Mouse (Mus musculus) urinary bladder, adult 2 months (tissue): ENCODE measurements around the gene Adgrl3. TPM values are rescaled to one million over a fixed set of nuclear protein-coding genes. Genes with fewer than 3 reads are reported as not detected.
"Not testable (repeated sequence)": the region's sequence is repeated elsewhere in the genome, so short reads cannot be mapped to it uniquely, and the experiment has no call there.

Experiments
- DNase-seq: peaks from one replicate; pipeline ENCODE4 v3.0.0; 2022; ENCODE audit warnings: low spot score
- polyA plus RNA-seq: library from polyadenylated mRNA; depleted of rRNA; stranded (reverse); fragments of >200 nt; gene quantifications from 2 replicates; pipeline ENCODE4 v1.2.3, GENCODE M21; 2012

The Adgrl3 gene
- polyA plus RNA-seq, 1 experiment = 5.9 TPM

DNA sequence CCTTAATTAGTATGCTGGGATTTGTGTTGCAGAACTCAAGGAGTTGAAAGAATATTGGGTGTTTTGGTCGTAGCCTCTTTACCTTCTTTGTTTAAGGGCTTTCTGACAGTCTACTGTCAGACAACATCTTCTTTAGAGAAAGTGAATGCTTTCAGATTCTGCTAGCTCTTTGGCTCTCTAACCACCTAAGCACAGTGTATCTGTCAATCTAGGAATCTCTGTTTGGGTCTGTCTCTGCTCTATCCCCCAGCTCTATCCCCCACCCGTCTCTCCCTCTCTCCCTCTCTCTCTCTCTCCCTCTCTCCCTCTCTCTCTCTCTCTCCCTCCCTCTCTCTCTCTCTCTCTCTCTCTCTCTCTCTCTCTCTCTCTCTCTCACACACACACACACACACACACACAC lies 535.2 kb downstream of the Adgrl3 start:
- not testable (repeated sequence) for DNase-seq

DNA sequence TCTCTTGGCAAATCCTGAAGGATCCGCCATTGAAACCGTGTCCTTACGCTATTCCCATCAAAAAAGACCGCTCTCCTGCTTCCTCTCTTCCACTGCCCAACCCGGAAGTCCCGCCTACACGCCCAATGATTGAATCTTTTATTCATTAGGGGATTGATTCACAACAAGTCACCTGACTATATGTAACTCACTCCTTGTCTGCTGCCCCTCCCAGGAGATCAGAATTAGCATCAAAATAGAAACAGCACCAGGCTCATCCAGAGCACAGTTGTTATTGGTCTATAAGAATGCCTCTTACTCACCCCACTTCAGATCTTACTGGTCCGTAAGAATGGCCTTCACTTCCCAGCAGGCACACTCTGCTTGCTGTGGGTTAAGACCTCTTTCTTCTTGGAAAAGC lies 536.1 kb downstream of the Adgrl3 start:
- DNase-seq = no peak

DNA sequence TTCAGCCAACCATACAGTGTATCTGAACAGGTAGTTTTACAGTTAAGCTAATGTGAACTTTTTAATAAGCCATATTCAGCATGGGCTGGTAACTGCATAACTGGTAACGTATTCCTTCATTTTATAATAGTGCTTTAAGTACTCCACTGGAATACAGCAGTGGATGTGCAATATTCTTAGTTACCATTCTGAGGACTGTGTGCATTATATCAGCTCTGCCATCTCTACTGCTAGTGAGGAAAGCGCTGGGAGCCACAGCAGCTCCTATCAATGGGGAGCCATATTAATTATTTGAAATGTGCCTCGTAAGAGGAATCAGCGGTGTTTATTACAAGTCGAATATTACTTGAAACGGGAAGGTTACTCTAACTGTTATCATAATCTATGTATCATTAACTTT lies 539.0 kb downstream of the Adgrl3 start:
- no peak for DNase-seq

GRCm38 (mm10) chr5:81564294-81564693 lies 544.4 kb downstream of the Adgrl3 start:
- no peak for DNase-seq

DNA sequence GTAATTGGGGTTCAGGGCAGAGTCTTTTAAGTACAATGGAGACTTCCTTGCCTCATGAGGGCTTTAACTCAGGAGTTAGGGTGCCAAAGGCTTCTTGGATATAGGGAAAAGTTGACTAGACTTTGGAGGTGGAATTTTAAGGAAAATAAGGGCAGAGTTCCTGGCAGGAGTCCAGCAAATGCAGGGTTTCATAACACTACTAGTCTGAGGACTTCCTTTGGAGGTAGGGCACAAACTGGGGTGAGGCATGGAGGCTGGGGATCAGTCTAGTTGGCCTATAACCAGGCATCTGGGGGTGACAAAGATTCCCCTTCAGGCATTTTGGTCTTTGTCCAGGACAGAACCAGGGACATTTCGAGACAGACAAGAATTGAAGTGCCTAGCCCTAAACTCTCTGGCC lies 546.6 kb downstream of the Adgrl3 start:
- DNase-seq = no peak

GRCm38 (mm10) chr5:81568743-81569142 lies 548.8 kb downstream of the Adgrl3 start:
- no peak for DNase-seq

DNA sequence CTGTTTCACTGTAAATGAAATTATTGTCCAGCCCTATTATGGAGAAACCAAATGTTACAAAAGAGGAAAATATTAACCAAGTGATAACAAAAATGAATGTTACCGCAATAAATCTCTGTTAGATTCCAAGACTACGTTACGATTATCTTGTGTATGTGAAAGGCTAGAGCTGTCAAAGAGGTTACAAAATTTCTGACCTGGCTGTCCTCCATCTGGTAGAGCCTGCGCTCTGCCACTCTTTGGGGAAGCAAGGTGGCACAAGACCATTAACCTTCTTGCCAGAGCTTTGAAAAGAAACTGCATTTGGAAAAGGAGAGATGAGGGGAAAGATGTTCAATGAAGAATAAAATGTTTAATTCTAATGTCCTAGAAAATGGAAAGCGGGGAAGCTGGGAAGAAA lies 562.9 kb downstream of the Adgrl3 start:
- DNase-seq = no peak

- no peak for DNase-seq
These were observed 563.5 kb downstream of the Adgrl3 start for GRCm38 (mm10) chr5:81583425-81583824.

- no peak for DNase-seq
These were observed 565.0 kb downstream of the Adgrl3 start for GRCm38 (mm10) chr5:81584945-81585344.

GRCm38 (mm10) chr5:81590005-81590694 lies 570.2 kb downstream of the Adgrl3 start:
- DNase-seq = no peak

- DNase-seq = no peak
These were observed 571.5 kb downstream of the Adgrl3 start for GRCm38 (mm10) chr5:81591481-81591880.

DNA sequence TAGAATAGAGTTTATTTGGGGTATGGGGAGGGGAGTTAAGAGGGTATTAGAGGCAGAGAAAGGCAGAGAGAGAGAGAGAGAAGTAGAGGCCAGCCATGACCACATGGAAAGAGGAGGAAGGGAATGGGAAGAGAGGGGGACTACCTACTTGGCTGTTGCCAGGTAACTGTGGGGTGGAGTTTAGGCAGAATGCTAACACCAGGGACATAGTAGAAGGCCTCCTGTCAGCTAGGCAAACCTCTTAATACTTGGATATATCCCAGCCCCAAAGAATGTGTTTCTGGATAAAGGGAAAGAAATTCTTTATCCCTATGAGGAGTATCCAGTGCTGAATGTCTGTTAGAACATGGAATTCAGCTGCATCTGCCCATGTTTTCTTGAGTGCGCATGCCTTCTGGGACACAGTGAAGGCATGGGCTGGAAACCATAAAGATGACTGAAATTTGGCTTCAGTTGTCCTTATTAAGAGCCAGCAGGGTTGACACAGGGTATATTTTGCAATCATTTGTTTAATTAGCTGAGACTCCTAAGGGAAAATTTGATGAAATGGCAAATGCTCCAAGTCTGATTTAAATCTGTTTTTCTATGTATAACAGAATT lies 573.6 kb downstream of the Adgrl3 start:
- no peak for DNase-seq

DNA sequence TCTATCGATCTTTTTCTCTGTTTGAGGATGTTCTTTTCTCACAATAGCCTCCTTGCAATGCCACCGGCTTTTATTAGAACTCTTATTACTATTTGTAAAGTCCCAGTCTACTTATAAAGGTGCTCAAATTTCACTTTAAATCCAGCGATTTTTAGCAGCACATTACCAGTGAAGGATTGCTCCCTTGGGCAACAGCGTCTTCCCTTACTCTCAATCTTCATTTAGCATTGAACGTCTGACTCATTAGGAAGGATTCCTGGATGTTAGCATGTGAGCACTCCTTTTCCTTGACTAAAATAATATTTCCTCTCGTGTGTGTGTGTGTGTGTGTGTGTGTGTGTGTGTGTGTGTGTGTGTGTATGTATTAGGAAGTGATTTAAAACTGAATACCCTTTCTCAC lies 578.1 kb downstream of the Adgrl3 start:
- no peak for DNase-seq

DNA sequence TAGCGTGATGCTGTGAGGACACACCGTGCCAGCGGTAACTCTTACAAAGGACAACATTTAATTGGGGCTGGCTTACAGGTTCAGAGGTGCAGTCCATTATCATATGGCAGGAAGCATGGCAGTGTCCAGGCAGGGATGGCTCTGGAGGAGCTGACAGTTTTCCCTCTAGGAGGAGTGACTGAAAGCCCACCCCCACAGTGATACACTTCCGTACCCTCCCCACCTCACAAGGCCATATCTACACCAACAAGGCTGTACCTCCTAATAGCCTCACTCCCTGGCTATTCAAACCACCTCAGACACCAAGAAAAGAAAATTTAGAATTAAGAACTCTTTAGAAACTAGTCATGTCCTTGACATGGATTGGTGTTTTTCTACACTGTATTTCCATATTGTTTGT lies 583.0 kb downstream of the Adgrl3 start:
- no peak for DNase-seq

GRCm38 (mm10) chr5:81605646-81606045 lies 585.7 kb downstream of the Adgrl3 start:
- no peak for DNase-seq

- DNase-seq = no peak
These were observed 590.3 kb downstream of the Adgrl3 start for GRCm38 (mm10) chr5:81610223-81610622.

DNA sequence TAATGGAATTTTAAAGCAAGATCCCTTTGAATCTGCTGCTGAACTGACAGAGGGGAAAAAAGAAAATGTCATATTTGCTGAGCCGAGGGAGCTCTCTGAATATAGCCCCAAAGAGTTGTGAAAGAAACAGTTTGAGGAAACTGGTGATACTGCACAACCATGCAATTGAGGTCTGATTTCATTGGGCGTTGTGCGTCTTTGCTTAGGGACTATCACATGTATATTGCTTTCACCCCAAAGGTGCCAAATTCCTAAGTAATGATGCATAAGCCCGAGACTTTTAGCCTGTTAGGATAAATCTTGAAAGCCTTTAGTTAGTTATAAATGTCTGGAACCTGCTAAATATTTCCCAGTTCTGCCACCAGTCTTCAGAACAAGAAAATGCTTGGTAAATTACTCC lies 594.7 kb downstream of the Adgrl3 start:
- DNase-seq = no peak

GRCm38 (mm10) chr5:81621106-81621505 lies 601.2 kb downstream of the Adgrl3 start:
- no peak for DNase-seq

DNA sequence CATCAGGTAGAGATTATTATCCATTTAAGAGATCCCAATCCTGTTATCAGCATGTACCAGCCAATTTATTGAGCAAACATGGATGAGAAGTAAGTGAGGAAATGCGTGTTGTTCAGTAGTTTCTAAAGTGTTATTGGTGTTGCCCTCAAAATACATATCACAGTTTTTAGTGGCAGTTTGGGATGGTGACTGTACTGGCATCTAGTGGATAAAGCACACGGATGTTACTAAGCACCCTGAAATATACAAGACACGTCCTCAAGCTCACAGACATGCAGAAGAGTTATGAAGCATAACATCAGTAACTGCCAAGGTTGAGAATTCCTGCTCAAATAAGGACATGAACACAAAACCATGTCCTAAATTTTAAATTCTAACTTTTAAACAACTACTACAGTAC lies 601.8 kb downstream of the Adgrl3 start:
- DNase-seq = no peak

- DNase-seq = no peak
These were observed 603.9 kb downstream of the Adgrl3 start for GRCm38 (mm10) chr5:81623846-81624245.

DNA sequence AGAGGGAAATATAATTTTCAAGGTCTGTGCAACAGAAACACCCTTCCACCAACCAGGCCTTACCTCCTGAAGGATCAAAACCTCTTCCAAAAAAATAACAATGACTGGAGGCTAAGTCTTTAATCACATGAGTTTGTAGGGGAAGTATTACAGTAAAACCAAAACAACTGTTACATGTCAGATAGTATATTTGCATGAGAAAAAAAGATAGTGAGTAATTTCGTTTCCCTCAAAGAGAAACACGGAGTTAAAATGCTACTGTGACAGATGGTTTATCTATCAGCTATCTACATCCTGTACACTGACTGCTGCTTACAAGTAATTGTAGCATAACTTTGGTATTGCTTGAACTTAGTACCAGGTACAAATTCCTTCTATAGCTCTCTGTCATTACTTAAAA lies 616.2 kb downstream of the Adgrl3 start:
- DNase-seq = no peak

- DNase-seq = no peak
These were observed 618.5 kb downstream of the Adgrl3 start for GRCm38 (mm10) chr5:81638422-81638821.

DNA sequence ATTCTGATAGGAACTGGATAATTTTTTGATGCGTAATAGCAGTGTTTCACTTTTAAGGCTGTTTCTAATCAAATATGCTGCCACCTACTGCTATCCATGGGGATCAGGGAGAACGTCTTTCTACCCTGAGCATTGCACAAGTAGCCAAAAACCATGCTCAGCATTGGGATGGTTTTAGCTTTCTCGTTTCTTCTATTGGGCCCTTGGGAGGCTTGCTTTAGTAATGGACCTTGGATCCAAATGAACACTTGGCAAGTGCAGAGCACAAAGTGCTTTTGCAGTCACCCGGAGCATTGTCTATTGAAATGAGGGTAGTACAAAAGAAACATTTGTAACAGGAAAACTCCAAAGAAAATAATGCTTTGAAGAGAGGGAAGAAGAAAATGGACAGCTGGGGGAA lies 620.2 kb downstream of the Adgrl3 start:
- no peak for DNase-seq

- DNase-seq = no peak
These were observed 625.6 kb downstream of the Adgrl3 start for GRCm38 (mm10) chr5:81645557-81645956.
